Mouse (Mus musculus) right cerebral cortex, adult 18-20 months (tissue): ENCODE data around the gene Nutm1.
"Not testable (repeated sequence)": the region's sequence is repeated elsewhere in the genome, so short reads cannot be mapped to it uniquely, and the experiment has no call there.

ENCODE experiments used
- DNase-seq: peaks from one replicate; pipeline ENCODE4 v3.0.0; 2022; ENCODE audit warnings: mixed read lengths

Nutm1 gene

DNA sequence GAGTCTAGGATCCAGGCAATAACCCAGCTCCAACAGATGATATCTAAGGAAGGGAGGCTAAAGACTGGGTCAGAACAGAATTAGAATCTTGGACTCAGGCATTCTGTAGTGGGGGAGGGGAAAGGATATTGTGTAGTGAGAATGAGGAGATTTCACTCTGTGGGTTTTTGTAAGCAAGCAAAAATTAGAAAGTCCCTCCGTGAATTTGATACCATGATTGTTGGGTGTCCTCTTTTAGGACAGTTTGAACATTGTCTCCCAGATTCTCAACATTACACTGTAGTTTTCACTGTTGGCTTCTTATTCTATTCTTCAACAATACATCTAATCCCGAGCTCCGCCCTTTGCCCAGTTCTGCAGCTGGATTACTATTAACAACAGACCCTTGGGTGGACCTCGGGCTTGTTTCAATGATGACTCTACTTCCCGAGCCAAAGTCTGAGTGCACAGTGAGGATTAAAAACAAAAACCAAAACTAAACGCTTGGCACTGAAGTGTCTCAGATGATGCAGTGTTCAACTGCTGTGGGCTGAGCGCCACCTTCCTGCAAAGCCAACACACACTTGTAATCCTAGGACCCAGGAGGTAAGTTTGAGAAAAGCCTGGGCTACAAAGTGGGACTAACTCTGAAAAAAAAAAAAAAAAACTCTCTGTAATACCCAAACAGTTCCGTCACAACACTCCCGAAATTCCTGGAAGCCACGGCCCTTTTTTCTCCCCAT is at the start of gene Nutm1:
Nutm1 (minus strand) TSS at position 51 of the 722 bp plus-strand sequence.
- DNase-seq = no peak

GRCm38 (mm10) chr2:112308671-112309070 is 49.6 kb upstream of the Nutm1 start:
- peak; percentile 21 for DNase-seq

- DNase-seq = no peak
Observed at GRCm38 (mm10) chr2:112298221-112298620, 39.1 kb upstream of the Nutm1 start.

- peak; percentile 31 for DNase-seq
Observed at GRCm38 (mm10) chr2:112296211-112296610, 37.1 kb upstream of the Nutm1 start.

GRCm38 (mm10) chr2:112292823-112293222 is 33.7 kb upstream of the Nutm1 start:
- no peak for DNase-seq

DNA sequence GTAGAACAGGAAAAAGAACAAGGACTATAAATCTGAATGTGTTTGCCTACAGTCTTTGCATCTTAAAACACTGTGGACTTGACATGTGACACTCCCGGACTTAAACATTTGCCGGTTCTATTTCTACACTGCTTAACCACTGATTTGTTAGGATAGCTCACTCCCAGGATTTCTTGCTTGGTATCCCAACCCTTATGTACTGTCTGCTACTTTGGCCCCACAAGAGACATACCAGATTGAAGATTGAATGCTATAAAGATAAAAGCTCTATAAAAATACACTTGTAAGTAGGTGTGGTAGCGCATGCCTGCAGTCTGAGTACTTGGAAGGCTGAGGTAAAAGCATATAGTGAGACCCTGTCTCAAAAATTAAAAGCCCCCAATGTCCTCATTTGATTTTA is 30.4 kb upstream of the Nutm1 start:
- no peak for DNase-seq

DNA sequence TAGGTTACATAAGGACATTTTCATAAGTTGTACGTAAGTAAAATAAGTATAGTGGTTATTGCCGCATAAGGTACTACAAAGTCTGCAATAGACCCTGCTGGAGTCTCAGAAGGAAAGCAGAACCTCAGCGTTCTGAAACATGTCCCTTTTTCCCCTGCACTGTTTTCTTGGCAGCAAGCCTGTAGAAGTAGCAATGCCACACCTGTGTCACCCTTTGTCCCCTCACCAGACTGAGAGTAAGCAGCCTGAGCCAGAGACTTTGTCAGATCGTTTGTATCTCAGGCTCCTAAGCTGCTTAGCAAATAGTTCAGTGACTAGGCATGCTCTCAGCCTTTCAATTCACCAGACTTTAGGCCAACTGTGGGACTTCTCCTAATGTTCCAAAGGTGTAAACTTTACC is 28.0 kb upstream of the Nutm1 start:
- no peak for DNase-seq

- DNase-seq = not testable (repeated sequence)
Observed at GRCm38 (mm10) chr2:112286062-112286461, 27.0 kb upstream of the Nutm1 start.

- no peak for DNase-seq
Observed at GRCm38 (mm10) chr2:112285031-112285390, 25.9 kb upstream of the Nutm1 start.

- peak; percentile 31 for DNase-seq
Observed at GRCm38 (mm10) chr2:112284363-112285030, 25.4 kb upstream of the Nutm1 start.

GRCm38 (mm10) chr2:112282846-112283245 is 23.8 kb upstream of the Nutm1 start:
- DNase-seq = no peak

DNA sequence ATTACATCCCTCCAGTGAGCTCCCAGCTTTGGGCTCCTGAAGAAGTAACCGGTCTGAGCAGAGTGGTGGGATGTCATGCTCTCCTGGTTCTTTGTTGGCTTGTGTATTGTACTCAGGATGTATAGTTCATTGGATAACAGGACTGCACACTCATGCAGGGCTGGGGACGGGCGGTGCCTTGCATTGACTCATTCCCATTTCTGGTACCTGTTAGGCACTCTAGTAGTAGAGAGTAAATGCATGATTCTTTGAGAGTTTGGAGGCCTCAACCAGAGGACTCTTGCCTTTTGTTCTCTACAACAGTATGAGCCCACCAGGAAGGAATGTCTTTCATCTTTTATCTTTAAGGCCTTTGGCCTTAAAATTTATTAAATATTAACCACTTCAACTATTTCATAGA is 17.8 kb upstream of the Nutm1 start:
- no peak for DNase-seq

DNA sequence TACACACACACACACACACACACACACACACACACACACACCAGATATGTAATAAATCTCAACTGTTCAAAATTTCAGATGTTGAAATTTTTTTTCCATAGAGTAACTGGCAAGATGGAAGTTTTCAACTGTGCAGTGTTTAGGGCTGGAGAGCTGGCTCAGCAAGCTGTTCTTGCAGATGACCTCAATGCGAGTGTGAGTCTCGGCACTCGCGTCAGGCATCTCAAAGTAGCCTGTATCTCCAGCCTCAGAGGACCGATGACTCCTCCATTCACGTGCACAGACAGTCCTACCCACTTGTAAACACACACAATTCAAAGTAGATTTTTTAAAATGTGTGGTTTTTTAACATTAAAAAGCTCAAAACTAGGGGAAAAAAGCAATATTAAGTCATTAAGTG is 14.4 kb upstream of the Nutm1 start:
- DNase-seq = no peak

- DNase-seq = no peak
Observed at GRCm38 (mm10) chr2:112272909-112273308, 13.8 kb upstream of the Nutm1 start.

DNA sequence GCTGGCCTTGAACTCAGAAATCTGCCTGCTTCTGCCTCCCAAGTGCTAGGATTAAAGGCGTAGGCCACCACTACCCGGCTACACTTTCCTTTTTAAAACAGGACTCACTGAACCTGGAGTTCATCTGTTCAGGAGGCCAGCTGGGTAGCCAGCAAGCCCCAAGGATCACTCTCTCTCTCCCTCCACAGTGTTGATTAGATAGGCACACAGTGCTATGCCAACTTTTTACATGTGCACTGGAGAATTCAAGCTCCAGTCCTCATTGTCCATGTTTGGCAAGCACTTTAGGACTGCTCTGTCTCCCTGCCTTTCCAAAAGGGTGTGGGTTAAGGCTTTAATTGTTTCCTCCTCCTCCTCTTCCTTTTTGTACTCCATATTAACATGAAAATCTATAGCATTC is 10.9 kb upstream of the Nutm1 start:
- no peak for DNase-seq

- DNase-seq = no peak
Observed at GRCm38 (mm10) chr2:112267547-112268269, 8.6 kb upstream of the Nutm1 start.

GRCm38 (mm10) chr2:112266780-112267179 is 7.7 kb upstream of the Nutm1 start:
- no peak for DNase-seq

DNA sequence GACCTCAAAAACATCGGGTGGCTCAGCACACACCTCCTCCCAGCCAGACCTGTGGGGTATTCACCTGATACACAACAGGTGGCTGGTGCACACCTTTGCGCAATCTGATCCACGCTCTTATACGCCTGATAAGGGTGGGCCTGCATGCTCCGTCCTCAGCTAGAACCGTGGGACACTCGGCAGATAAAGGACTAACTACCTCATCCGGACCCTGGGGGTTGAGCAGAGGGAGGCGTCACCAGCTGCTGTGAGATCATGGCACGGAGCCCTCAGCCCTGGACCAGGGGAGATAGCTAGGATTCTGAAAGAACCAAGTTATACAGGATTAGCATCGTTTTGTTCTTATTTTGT is 7.1 kb upstream of the Nutm1 start, which contains the start of gene Gm21985:
Gm21985 (plus strand) TSS at position 73 of the 351 bp plus-strand sequence.
- DNase-seq = no peak

GRCm38 (mm10) chr2:112265448-112266241 is 6.6 kb upstream of the Nutm1 start, which contains the start of gene Slc12a6:
TSS of gene Slc12a6 (plus strand) at chr2:112265825.
- peak; percentile 93 for DNase-seq

- DNase-seq = no peak
Observed at GRCm38 (mm10) chr2:112264364-112264763, 5.3 kb upstream of the Nutm1 start.

DNA sequence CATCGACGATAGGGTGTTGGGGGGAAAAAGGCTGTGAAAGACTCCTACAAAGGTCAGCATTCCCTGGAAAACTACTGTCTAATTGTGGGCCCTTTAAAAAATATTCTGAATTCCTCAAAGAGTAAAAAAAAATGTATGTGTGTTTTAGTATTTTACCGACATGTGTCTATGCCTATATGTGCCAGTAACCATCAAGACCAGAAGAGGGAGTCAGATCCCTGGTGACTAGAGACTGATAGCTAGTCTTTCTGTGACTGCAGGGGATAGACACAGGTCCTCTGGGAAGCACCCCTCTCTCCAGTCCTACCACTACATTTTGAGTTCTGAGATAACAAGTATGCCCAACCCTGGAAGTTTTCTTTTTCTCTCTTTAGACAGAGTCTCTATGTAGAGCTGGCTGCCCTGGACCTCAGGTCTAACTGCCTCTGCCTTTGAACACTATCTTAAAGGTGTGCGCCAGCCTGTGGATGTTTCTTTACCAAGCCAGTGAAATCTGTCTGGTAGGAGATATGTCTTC is 3.7 kb upstream of the Nutm1 start:
- DNase-seq = no peak

GRCm38 (mm10) chr2:112261748-112262653 is 2.9 kb upstream of the Nutm1 start, which contains the start of gene Nop10:
TSS of gene Nop10 (plus strand) at chr2:112261926.
- peak; percentile 91 for DNase-seq
